Mouse (Mus musculus) telencephalon, adult 2 months (tissue): ENCODE results near the gene Smad9.

Experiments used
- DNase-seq: peaks from one replicate; pipeline ENCODE4 v3.0.0-alpha.2; 2011; ENCODE audit warnings: low read depth, low spot score

Gene Smad9

DNA sequence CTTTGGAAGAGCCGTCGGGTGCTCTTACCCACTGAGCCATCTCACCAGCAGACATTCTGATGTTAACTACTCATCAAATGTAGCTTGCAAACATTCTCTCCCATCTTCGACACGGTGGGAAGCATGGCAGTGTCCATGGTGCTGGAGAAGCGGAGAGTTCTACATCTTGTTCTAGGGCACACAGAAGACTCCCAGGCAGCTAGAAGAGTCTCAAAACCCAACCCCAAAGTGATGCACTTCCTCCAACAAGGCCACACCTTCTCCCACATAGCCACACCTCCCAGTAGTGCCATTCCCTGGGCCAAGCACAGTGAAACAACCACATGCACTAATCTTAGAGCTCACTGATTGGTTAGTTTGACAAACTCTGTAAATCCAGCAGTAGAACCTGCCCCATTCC lies 53.7 kb downstream of the Smad9 start:
- no peak for DNase-seq

DNA sequence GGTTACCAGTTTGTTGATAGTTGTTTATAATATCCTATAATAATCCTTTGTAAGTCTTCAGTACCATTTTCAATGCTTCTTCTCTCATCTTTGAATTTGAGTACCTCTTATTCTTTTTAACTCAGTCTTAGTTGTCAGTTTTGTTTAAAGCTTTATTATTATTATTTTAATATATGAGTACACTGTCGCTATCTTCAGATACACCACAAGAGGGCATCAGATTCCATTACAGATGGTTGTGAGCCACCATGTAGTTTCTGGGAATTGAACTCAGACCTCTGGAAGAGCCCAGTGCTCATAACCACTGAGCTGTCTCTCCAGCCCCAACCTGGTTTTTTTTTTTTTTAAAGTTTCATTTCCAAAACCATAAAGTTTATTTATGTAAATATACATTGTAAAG lies 56.2 kb downstream of the Smad9 start:
- no peak for DNase-seq

DNA sequence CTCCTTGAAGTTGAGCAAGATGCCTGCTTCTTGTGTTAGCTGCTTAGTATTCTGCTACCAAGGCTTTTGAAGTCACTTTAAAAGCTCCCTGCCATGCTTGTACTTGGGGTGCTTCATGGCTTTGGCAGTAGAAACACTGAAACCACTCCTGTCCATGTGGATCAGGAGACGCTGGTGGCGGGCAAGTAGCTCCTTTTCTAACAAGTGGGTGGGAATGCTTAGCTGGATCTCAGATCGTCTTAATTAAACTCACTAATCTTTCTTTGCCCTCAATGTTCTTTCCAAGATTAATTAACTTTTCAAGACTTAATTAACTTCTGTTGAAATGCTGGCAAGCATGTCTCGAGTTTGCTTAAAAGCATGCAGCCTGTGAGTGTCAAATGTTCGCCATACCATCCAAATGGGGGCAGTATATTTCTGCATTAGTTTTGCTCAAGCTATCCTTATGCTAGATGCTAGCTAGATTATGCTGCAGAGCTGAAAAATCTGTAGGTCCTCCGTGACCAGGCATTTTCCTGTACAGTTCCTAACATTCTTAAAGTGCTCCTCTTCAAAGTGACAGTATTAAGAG lies 58.1 kb downstream of the Smad9 start:
- peak; percentile 46 for DNase-seq

DNA sequence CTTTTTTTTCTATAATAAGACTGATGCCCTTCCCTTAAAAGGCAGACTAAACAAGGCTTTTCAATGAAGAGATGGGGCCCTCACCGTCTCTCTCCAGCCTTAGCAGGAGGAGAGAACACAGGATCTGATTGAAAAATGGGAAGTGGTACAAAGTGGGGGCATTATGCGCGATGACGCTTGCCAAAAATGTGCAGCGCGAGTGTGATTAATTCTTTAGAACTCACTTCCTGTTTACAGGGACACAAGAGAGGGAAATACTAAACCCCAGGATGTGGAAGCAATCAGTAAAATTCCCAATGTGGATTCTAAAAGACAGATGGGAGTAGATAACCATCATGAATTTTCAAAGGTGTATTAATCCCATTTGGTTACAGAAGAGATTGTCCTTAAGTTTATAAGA lies 59.2 kb downstream of the Smad9 start:
- no peak for DNase-seq

DNA sequence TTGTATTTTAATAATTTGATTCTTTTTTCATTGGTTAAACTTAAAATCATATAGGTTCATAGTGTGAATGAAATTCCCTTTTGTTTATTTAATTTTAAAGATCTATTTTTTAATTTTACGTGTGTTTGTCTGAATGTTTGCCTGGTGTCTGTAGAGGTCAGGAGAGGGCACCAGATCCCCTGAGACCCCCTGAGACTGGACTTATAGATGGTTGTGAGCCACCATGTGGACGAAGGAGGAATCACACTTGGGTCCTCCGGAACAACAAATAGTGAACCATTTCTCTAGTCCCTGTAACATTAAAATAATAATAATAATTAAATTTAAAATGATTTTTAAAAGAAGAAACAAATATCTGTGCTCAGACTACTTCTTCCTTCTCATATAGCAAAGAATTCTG lies 59.9 kb downstream of the Smad9 start:
- DNase-seq: no peak

DNA sequence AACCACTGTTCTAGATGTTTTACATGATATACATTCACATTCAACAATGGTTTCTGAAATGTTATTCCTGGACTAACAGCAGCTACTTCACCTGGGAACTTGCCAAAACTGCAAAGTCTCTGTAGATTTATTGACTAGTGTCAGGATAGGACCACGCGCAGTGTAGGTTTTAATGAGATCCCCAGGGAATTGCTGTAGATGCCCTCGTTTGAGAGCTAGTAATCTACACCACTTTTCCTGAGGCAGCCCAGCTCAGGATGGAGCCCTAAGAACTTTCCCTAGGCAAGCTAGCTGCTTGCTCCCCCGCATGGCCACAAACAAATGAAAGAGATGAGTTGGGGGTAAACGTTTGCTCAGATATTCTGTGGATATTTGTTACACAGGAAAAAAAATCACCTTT lies 67.1 kb downstream of the Smad9 start:
- no peak for DNase-seq

DNA sequence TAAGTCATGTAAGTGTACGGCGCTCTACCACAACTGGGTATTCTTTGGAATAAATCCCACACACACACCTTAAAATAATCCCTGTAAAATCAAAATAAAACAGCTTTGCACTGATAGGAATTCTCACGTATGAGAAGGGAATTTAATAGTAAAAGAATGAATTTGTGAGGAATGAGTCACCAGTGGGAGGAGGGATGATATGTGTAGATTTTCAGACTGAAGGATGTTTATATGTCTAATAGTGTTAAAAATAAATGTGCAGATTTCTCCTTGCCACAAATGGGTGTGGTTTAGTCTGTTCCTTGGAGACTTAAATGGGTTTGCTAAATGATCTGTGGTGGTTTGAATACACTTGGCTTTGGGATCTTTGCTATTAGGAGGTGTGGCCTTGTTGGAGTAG lies 77.1 kb downstream of the Smad9 start:
- DNase-seq: no peak

DNA sequence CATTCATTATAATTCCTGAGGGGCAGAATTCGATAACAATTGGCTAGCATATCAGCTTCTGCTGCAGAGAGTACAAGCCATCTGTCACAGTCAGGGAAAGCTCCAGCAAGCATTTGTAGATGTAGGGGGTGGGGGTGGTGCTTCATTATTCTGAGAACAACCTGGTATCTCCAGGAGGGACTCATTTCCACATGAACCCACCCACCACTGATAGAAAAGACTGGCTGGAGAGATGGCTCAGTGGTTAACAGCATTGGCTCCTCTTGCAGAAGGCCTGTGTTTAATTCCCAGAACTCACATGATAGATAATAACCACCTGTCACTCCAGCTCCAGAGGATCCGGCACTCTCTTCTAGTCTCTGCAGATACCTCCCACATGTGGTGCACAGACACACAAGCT lies 80.0 kb downstream of the Smad9 start:
- peak; percentile 71 for DNase-seq
